Mouse (Mus musculus) small intestine, adult 2 months (tissue): ENCODE results near the gene Lrba.

ENCODE experiments used
- CTCF ChIP-seq: fragments of 200-500 bp; IDR thresholded peaks from 2 replicates; pipeline ENCODE4 v1.5.1; 2012; ENCODE audit warnings: low read depth, mild to moderate bottlenecking, control low read depth, inconsistent platforms, low read length, moderate library complexity, mixed read lengths; ENCODE audit not compliant: insufficient replicate concordance, insufficient read length; ENCODE audit errors: extremely low read depth
- POLR2A ChIP-seq: fragments of 200-500 bp; IDR thresholded peaks from 2 replicates; pipeline ENCODE4 v1.6.1; 2012; ENCODE audit warnings: low read depth, mild to moderate bottlenecking, control low read depth, inconsistent platforms, low read length, moderate library complexity

DNA sequence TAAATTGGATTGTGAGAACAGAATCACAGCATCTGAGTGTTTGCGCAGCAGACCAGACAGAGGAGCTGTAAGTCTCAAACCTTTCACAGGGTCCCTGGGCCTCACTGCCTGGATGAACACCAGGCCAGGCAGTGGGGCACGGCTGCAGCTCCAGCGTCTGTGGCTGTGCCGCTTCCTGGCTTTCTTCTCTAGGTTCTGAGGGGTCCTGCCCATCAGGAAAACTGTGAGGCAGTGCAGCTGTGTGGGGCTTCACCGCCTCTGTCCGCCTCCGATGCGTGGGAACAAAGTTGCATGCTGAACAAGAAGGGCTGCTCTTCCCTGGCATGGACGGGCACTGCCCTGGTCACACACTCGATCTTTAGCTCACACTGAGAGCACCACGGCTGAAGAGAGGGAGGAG, 560.5 kb downstream of the Lrba start:
- TF ChIP-seq CTCF (no peak), POLR2A (no peak)
